ENCODE assay signal across 8 mouse cellular contexts in the genomic region with DNA sequence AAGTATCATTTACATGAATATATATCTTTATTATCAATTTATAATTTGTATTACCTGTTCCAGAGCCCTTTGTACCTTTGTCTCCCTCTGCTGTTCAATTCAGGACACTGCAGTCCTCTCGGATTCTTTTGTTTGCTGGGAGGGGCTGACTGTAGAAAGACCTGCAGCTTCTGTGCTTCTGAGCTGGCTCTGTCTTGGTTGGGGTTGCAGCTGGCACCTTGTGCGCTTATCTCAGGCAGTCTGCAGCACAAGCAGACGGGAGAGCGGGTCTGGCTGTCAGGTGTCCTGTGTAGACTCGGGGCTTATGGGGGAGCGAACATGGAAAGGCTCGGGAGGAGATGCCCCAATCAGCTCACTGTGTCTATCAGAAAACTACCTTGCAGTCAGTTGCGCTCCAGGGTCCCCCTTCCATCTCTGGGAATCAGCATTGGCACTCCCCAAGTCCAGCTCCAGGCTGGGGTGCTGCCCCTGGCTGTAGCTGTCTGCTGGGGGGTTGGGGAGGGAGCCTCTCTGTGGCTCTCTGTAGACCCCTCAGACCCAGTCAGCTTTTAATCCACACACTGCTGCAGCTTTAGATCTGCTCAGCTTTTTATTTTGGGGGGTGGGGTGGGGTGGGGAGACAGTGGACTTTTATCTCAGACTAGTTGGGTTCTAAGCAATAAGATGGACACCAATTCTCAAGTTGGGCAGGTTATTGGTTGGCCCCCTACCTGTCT. TPM values are rescaled to one million over a fixed set of nuclear protein-coding genes. Genes with fewer than 3 reads are reported as not detected.
A peak's percentile ranks its signal among the peaks of the same experiment; 100 is the strongest.
DNase-seq lines count a peak whose midpoint lies in the region; ATAC-seq lines count a peak whose summit lies in the region.

No protein-coding gene starts in this region.

- DNase-seq in ovary, postnatal 10 days (ENCODE audit: low spot score) = peak; percentile 9
- no peak for DNase-seq in ovary, adult 18-20 months (ENCODE audit: low spot score)
- DNase-seq in cerebellum, adult 18-20 months = peak; percentile 36 to 44
- peak; percentile 10 to 62 for DNase-seq in left cerebral cortex, postnatal 14 days (ENCODE audit: low spot score in 2 of 2)
- peak; percentile 95 for DNase-seq in midbrain, embryonic 11.5 days (ENCODE audit: low spot score, missing footprints)
- peak; percentile 15 to 64 for DNase-seq in spleen, postnatal 4 days (ENCODE audit: low spot score in 2 of 2)

- no peaks in the 10 kb centered on the region for H3K27me3 ChIP-seq in forebrain, embryonic 16.5 days (replicated peaks; ENCODE audit: control insufficient read depth, insufficient read depth, low read length)
- H3K27me3 ChIP-seq in hindbrain, embryonic 16.5 days (replicated peaks; ENCODE audit: control insufficient read depth, insufficient read depth, low read length) = no peaks in the 10 kb centered on the region
- no peaks in the 10 kb centered on the region for H3K27me3 ChIP-seq in midbrain, embryonic 11.5 days (ENCODE audit: control insufficient read depth, insufficient read depth, low read length)

- peak; percentile 72 for ATAC-seq in forebrain, embryonic 16.5 days
- ATAC-seq in hindbrain, embryonic 16.5 days = peak; percentile 17; the same call in 1 of the 2 replicates
- ATAC-seq in midbrain, embryonic 11.5 days (ENCODE audit: low FRiP score) = no peak

- H3K4me2 ChIP-seq in forebrain, embryonic 16.5 days (ENCODE audit: low read length) = peak overlapping the region; percentile 66
- H3K4me2 ChIP-seq in hindbrain, embryonic 16.5 days (ENCODE audit: low read length) = peak overlapping the region; percentile 62
- H3K4me2 ChIP-seq in midbrain, embryonic 11.5 days = peak overlapping the region; percentile 39; the same call in 1 of the 2 replicates

- 11% methylated on average over 8 of the region's 8 CpGs for WGBS in forebrain, embryonic 16.5 days
- 13% methylated on average over 8 of the region's 8 CpGs for WGBS in hindbrain, embryonic 16.5 days
- WGBS in midbrain, embryonic 11.5 days = 19% methylated on average over 8 of the region's 8 CpGs

- peaks cover 4% of the 10 kb centered on the region for H3K4me1 ChIP-seq in forebrain, embryonic 16.5 days (replicated peaks; ENCODE audit: control insufficient read depth, insufficient read depth, low read length)
- peaks cover 2% of the 10 kb centered on the region; the same call in 1 of the 2 replicates for H3K4me1 ChIP-seq in hindbrain, embryonic 16.5 days (ENCODE audit: control insufficient read depth, insufficient read depth, low read depth, low read length)
- H3K4me1 ChIP-seq in midbrain, embryonic 11.5 days (ENCODE audit: control insufficient read depth, insufficient read depth, low read length) = no peaks in the 10 kb centered on the region

- H3K9me3 ChIP-seq in forebrain, embryonic 16.5 days (ENCODE audit: control insufficient read depth, low read length) = no peaks in the 10 kb centered on the region
- H3K9me3 ChIP-seq in hindbrain, embryonic 16.5 days (ENCODE audit: control insufficient read depth, low read length) = no peaks in the 10 kb centered on the region
- H3K9me3 ChIP-seq in midbrain, embryonic 11.5 days (ENCODE audit: control insufficient read depth, low read length) = no peaks in the 10 kb centered on the region

- H3K27ac ChIP-seq in forebrain, embryonic 16.5 days (ENCODE audit: low read length) = no peak overlapping the region
- no peak overlapping the region for H3K27ac ChIP-seq in hindbrain, embryonic 16.5 days (ENCODE audit: low read depth, low read length)
- H3K27ac ChIP-seq in midbrain, embryonic 11.5 days (ENCODE audit: low read depth, low read length) = no peak overlapping the region

- H3K36me3 ChIP-seq in forebrain, embryonic 16.5 days (ENCODE audit: control insufficient read depth, insufficient read depth) = no peaks in the 10 kb centered on the region
- no peaks in the 10 kb centered on the region for H3K36me3 ChIP-seq in hindbrain, embryonic 16.5 days (ENCODE audit: control insufficient read depth, insufficient read depth, low read length)
- H3K36me3 ChIP-seq in midbrain, embryonic 11.5 days (ENCODE audit: control insufficient read depth, insufficient read depth, low read length) = no peaks in the 10 kb centered on the region

- peak overlapping the region; percentile 41 for H3K4me3 ChIP-seq in forebrain, embryonic 16.5 days (replicated peaks; ENCODE audit: low read length)
- H3K4me3 ChIP-seq in hindbrain, embryonic 16.5 days (ENCODE audit: low read length) = peak overlapping the region; percentile 33
- H3K4me3 ChIP-seq in midbrain, embryonic 11.5 days (ENCODE audit: low read depth, low read length) = peak overlapping the region; percentile 10; the same call in 1 of the 2 replicates

- H3K9ac ChIP-seq in forebrain, embryonic 16.5 days (replicated peaks; ENCODE audit: low read depth, low read length) = peak overlapping the region; percentile 76
- peak overlapping the region; percentile 73 for H3K9ac ChIP-seq in hindbrain, embryonic 16.5 days (ENCODE audit: low read depth, low read length)
- peak overlapping the region; percentile 63 for H3K9ac ChIP-seq in midbrain, embryonic 11.5 days (ENCODE audit: low read length)

- intact Hi-C loops in left cerebral cortex, postnatal 14 days (cut with DNase I) = no loop called here

RNA-seq across cellular contexts. Expression of gene Ins2, which starts 28.2 kb away (rescaled TPM):
- 1.3 TPM in 1 of 2 replicates, not detected in the other for polyA plus RNA-seq in forebrain, embryonic 16.5 days (2015; fragmentation: Nextera tagmentation; extraction: Ambion mirVana)
- 3.1 and 3.4 TPM in 2 replicates for polyA plus RNA-seq in hindbrain, embryonic 16.5 days (2015; fragmentation: Nextera tagmentation; extraction: Ambion mirVana)
- not detected for total RNA-seq in left cerebral cortex, postnatal 14 days (2021)
- polyA plus RNA-seq in midbrain, embryonic 11.5 days (2014; fragmentation: Nextera tagmentation; extraction: Ambion mirVana) = not detected in 2 replicates

RNA-seq across cellular contexts. Expression of gene Gm49394, which starts 45.2 kb away (rescaled TPM):
- not detected in 2 replicates for polyA plus RNA-seq in forebrain, embryonic 16.5 days (2015; fragmentation: Nextera tagmentation; extraction: Ambion mirVana)
- 0.11 TPM in 1 of 2 replicates, not detected in the other for polyA plus RNA-seq in hindbrain, embryonic 16.5 days (2015; fragmentation: Nextera tagmentation; extraction: Ambion mirVana)
- total RNA-seq in left cerebral cortex, postnatal 14 days (2021) = under 1 TPM in 1 of 2 experiments, not detected in 1; 0.11 TPM
- not detected in 2 replicates for polyA plus RNA-seq in midbrain, embryonic 11.5 days (2014; fragmentation: Nextera tagmentation; extraction: Ambion mirVana)

RNA-seq across cellular contexts. Expression of gene Igf2, which starts 48.3 kb away (rescaled TPM):
- polyA plus RNA-seq in forebrain, embryonic 16.5 days (2015; fragmentation: Nextera tagmentation; extraction: Ambion mirVana) = 64.3 and 95.2 TPM in 2 replicates
- 157 and 172 TPM in 2 replicates for polyA plus RNA-seq in hindbrain, embryonic 16.5 days (2015; fragmentation: Nextera tagmentation; extraction: Ambion mirVana)
- total RNA-seq in left cerebral cortex, postnatal 14 days (2021) = 100 to 1,000 TPM; 179 to 218 TPM
- polyA plus RNA-seq in midbrain, embryonic 11.5 days (2014; fragmentation: Nextera tagmentation; extraction: Ambion mirVana) = 126 and 131 TPM in 2 replicates
